ENCODE assay signal across 21 mouse cellular contexts in genomic region chr7:68278908-68279307, GRCm38 (mm10). TPM values are rescaled to one million over a fixed set of nuclear protein-coding genes. Genes with fewer than 3 reads are reported as not detected.
DNase-seq lines count a peak whose midpoint lies in the region; ATAC-seq and TF ChIP-seq lines count a peak whose summit lies in the region.
"Had no signal": no experiment of that assay in that cellular context is flagged by ENCODE, and none has a peak within 500 bp of the region (broad histone marks: within the 10 kb centered on the region; RNA-seq: fewer than 3 reads in every experiment).

No protein-coding gene starts in this region.

- peak overlapping the region; percentile 4; the same call in 1 of the 2 replicates for H3K4me3 ChIP-seq in heart, embryonic 15.5 days
- no peak overlapping the region for H3K4me3 ChIP-seq in heart, embryonic 12.5 days
- H3K4me3 ChIP-seq in embryonic facial prominence, embryonic 10.5 days: no peak overlapping the region
- H3K4me3 ChIP-seq in stomach, postnatal 0 days (ENCODE audit: low read depth, low read length): no peak overlapping the region
- H3K4me3 ChIP-seq: liver, embryonic 12.5 days; megakaryocyte, embryonic 14.5 days; neural tube, embryonic 13.5 days had no signal

- no peak overlapping the region for H3K4me2 ChIP-seq in heart, embryonic 15.5 days
- no peak overlapping the region for H3K4me2 ChIP-seq in heart, embryonic 12.5 days
- H3K4me2 ChIP-seq in stomach, postnatal 0 days (replicated peaks; ENCODE audit: low read depth): no peak overlapping the region
- H3K4me2 ChIP-seq: liver, embryonic 12.5 days; lung, embryonic 14.5 days; neural tube, embryonic 13.5 days had no signal

- H3K27ac ChIP-seq in heart, embryonic 15.5 days: no peak overlapping the region; the same call in 1 of the 2 replicates
- H3K27ac ChIP-seq in heart, embryonic 12.5 days (ENCODE audit: poor library complexity, severe bottlenecking): no peak overlapping the region
- peak overlapping the region; percentile 24; the same call in 1 of the 2 replicates for H3K27ac ChIP-seq in embryonic facial prominence, embryonic 10.5 days (replicated peaks)
- H3K27ac ChIP-seq in stomach, postnatal 0 days (replicated peaks): no peak overlapping the region
- H3K27ac ChIP-seq: liver, embryonic 12.5 days; neural tube, embryonic 13.5 days had no signal

- peak; percentile 63 for DNase-seq in CD4-positive helper T cell, adult 2 months (ENCODE audit: low read depth, low spot score)
- no peak for DNase-seq in embryonic facial prominence, embryonic 10.5 days (ENCODE audit: low spot score)
- peak; percentile 80 for DNase-seq in thymus, postnatal 0 days (ENCODE audit: low spot score)
- DNase-seq in stomach, postnatal 0 days (ENCODE audit: low spot score): no peak
- DNase-seq in ovary, adult 18-20 months (ENCODE audit: low spot score): no peak
- DNase-seq: cerebellum, postnatal 10 days; embryo, embryonic 11 days; lung, embryonic 14.5 days had no signal

- peaks cover 10% of the 10 kb centered on the region; the same call in 1 of the 2 replicates for H3K27me3 ChIP-seq in heart, embryonic 15.5 days
- peaks cover 31% of the 10 kb centered on the region for H3K27me3 ChIP-seq in heart, embryonic 12.5 days (replicated peaks)
- peaks cover 57% of the 10 kb centered on the region for H3K27me3 ChIP-seq in embryonic facial prominence, embryonic 10.5 days (replicated peaks; ENCODE audit: low read depth, poor library complexity, severe bottlenecking)
- H3K27me3 ChIP-seq in stomach, postnatal 0 days (ENCODE audit: control insufficient read depth, insufficient read depth, low read length): no peaks in the 10 kb centered on the region
- H3K27me3 ChIP-seq: Patski had no signal

- peaks cover 12% of the 10 kb centered on the region for H3K4me1 ChIP-seq in heart, embryonic 15.5 days (replicated peaks)
- H3K4me1 ChIP-seq in heart, embryonic 12.5 days (replicated peaks): peaks cover 13% of the 10 kb centered on the region
- H3K4me1 ChIP-seq in embryonic facial prominence, embryonic 10.5 days: peaks cover 50% of the 10 kb centered on the region
- no peaks in the 10 kb centered on the region for H3K4me1 ChIP-seq in stomach, postnatal 0 days (replicated peaks; ENCODE audit: control insufficient read depth, insufficient read depth)

- no peaks in the 10 kb centered on the region for H3K9me3 ChIP-seq in heart, embryonic 15.5 days (replicated peaks)
- H3K9me3 ChIP-seq in heart, embryonic 12.5 days (replicated peaks): no peaks in the 10 kb centered on the region
- no peaks in the 10 kb centered on the region for H3K9me3 ChIP-seq in embryonic facial prominence, embryonic 10.5 days
- no peaks in the 10 kb centered on the region for H3K9me3 ChIP-seq in stomach, postnatal 0 days (ENCODE audit: control insufficient read depth, low read length)
- H3K9me3 ChIP-seq: liver, embryonic 12.5 days; megakaryocyte, embryonic 14.5 days; neural tube, embryonic 13.5 days had no signal

- 67% methylated on average over 6 of the region's 6 CpGs for WGBS in heart, embryonic 15.5 days
- 64% methylated on average over 6 of the region's 6 CpGs for WGBS in heart, embryonic 12.5 days
- WGBS in embryonic facial prominence, embryonic 10.5 days: 77% methylated on average over 6 of the region's 6 CpGs
- WGBS in stomach, postnatal 0 days: 71% methylated on average over 6 of the region's 6 CpGs

- TF ChIP-seq CTCF in stomach, postnatal 0 days (IDR thresholded peaks at IDR 0.05; ENCODE audit: low read depth): no peak

- no peak for ATAC-seq in heart, embryonic 15.5 days (replicated peaks; ENCODE audit: insufficient number of reproducible peaks, insufficient read depth, low FRiP score, low read depth)
- ATAC-seq in heart, embryonic 12.5 days (ENCODE audit: insufficient number of reproducible peaks, low FRiP score): no peak
- no peak for ATAC-seq in stomach, postnatal 0 days (ENCODE audit: low FRiP score, low TSS enrichment)
- ATAC-seq in erythroblast, adult 5-6 weeks (replicated peaks; ENCODE audit: low FRiP score, poor library complexity, severe bottlenecking): no peak
- ATAC-seq: forebrain, embryonic 14.5 days; liver, embryonic 12.5 days; Patski had no signal

- H3K9ac ChIP-seq in heart, embryonic 15.5 days: no peak overlapping the region
- no peak overlapping the region for H3K9ac ChIP-seq in heart, embryonic 12.5 days
- no peak overlapping the region for H3K9ac ChIP-seq in stomach, postnatal 0 days (ENCODE audit: low read length)
- H3K9ac ChIP-seq: liver, embryonic 12.5 days; lung, embryonic 14.5 days; neural tube, embryonic 13.5 days had no signal

- no peaks in the 10 kb centered on the region for H3K36me3 ChIP-seq in heart, embryonic 15.5 days
- no peaks in the 10 kb centered on the region for H3K36me3 ChIP-seq in heart, embryonic 12.5 days
- H3K36me3 ChIP-seq in embryonic facial prominence, embryonic 10.5 days (replicated peaks): no peaks in the 10 kb centered on the region
- no peaks in the 10 kb centered on the region for H3K36me3 ChIP-seq in stomach, postnatal 0 days (ENCODE audit: control insufficient read depth, insufficient read depth, low read length)
- H3K36me3 ChIP-seq: liver, embryonic 12.5 days; neural tube, embryonic 13.5 days had no signal

- TF ChIP-seq EP300 in stomach, postnatal 0 days (optimal IDR thresholded peaks at IDR 0.05): no peak

RNA-seq across cellular contexts. Expression of gene Fam169b, which starts 5.3 kb away (rescaled TPM):
- polyA plus RNA-seq in heart, embryonic 15.5 days (2015; fragmentation: Nextera tagmentation; extraction: Ambion mirVana): 1.0 and 10.5 TPM in 2 replicates
- polyA plus RNA-seq in heart, embryonic 12.5 days (2016; fragmentation: Nextera tagmentation; extraction: Ambion mirVana): 0.15 TPM in 1 of 2 replicates, not detected in the other
- polyA plus RNA-seq in embryonic facial prominence, embryonic 10.5 days (2016; fragmentation: Nextera tagmentation; extraction: Ambion mirVana): 1.1 and 1.4 TPM in 2 replicates
- polyA plus RNA-seq in thymus, postnatal 0 days (2015; fragmentation: Nextera tagmentation; extraction: Ambion mirVana): 40.0 and 43.5 TPM in 2 replicates
- polyA plus RNA-seq in stomach, postnatal 0 days (2015; fragmentation: Nextera tagmentation; extraction: Ambion mirVana): 0.22 and 0.24 TPM in 2 replicates
- not detected in 2 replicates for total RNA-seq in erythroblast, adult 5-6 weeks (2015; ENCODE audit: low replicate concordance)
- 0.60 TPM in 1 of 2 replicates, not detected in the other for total RNA-seq in erythroblast, adult 5-6 weeks (2017; ENCODE audit: low replicate concordance)

RNA-seq across cellular contexts. Expression of gene Pgpep1l, which starts 14.9 kb away (rescaled TPM):
- 0.25 and 0.44 TPM in 2 replicates for polyA plus RNA-seq in heart, embryonic 15.5 days (2015; fragmentation: Nextera tagmentation; extraction: Ambion mirVana)
- polyA plus RNA-seq in heart, embryonic 12.5 days (2016; fragmentation: Nextera tagmentation; extraction: Ambion mirVana): 0.50 TPM in 1 of 2 replicates, not detected in the other
- polyA plus RNA-seq in embryonic facial prominence, embryonic 10.5 days (2016; fragmentation: Nextera tagmentation; extraction: Ambion mirVana): not detected in 2 replicates
- polyA plus RNA-seq in thymus, postnatal 0 days (2015; fragmentation: Nextera tagmentation; extraction: Ambion mirVana): 0.57 and 0.68 TPM in 2 replicates
- not detected in 2 replicates for polyA plus RNA-seq in stomach, postnatal 0 days (2015; fragmentation: Nextera tagmentation; extraction: Ambion mirVana)
- not detected in 2 replicates for total RNA-seq in erythroblast, adult 5-6 weeks (2015; ENCODE audit: low replicate concordance)
- not detected in 2 replicates for total RNA-seq in erythroblast, adult 5-6 weeks (2017; ENCODE audit: low replicate concordance)
- polyA plus RNA-seq: forebrain, embryonic 14.5 days; gonadal fat pad, adult 2 months; hindbrain, embryonic 11.5 days; intestine, embryonic 14.5 days; kidney, embryonic 14.5 days; large intestine, adult 2 months; liver, embryonic 12.5 days; lung, embryonic 14.5 days; neural tube, embryonic 13.5 days; Patski had no signal

Comparison
In these comparisons a context has a peak if more than half of its experiments do, and no peak if none do; other contexts are left out.
1. DNase-seq: peak in CD4-positive helper T cell, adult 2 months (single experiment) and thymus, postnatal 0 days (single experiment); none in embryonic facial prominence, embryonic 10.5 days (single experiment), stomach, postnatal 0 days (single experiment) and ovary, adult 18-20 months (single experiment).